Mouse (Mus musculus): Measurements from ENCODE around the gene Pnpla8.

DNA sequence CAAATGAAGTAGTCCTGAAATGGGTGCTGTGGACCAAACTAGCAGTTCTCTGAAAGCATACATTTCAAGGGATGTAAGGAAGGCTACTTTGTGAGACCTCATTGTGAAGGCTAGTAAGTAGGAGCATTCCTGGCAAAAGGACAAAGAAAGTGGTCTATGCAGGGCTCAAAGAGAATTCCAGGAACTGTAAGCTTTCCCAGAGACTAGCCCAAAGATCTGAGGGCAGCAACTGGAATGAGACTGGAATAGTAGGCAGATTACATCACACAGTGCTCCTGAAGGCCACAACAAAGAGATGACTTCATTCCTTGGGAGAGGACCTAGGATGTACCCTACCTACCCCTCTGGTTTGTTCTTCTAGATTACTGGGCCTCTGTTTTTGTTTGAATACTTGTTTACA lies 79.6 kb downstream of the Pnpla8 start:
- TF ChIP-seq CTCF (conservative IDR thresholded peaks at IDR 0.05; ENCODE audit: low read length) = no peak
- TF ChIP-seq POU5F1 (IDR thresholded peaks at IDR 0.05; ENCODE audit: borderline replicate concordance, low read length) = no peak

All from E14TG2a.4 (cell line).